Mouse (Mus musculus): ENCODE data around the gene Zdhhc24. TPM values are rescaled to one million over a fixed set of nuclear protein-coding genes. Genes with fewer than 3 reads are reported as not detected.
"Not testable (repeated sequence)": the region's sequence is repeated elsewhere in the genome, so short reads cannot be mapped to it uniquely, and the experiment has no call there.

The Zdhhc24 gene
- polyA plus RNA-seq, 1 experiment = 23.6 TPM

DNA sequence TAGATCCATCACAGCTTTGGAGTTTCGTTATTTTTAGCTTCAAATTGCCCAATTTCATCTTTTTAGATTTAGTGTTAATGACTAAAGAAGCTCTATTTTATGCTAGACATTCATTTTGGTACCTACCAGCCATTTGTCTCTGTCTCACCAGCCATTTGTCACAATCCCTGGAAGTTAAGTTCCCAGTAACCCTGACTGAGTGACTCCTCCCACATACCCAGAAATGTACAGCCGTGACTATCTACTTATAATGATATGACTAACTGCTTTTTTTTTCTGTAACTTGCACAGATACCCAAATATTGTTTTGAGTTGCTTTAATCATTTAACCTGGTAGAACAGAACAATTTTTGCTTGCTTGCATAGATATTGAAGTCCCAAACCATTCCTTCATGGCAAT lies 32.6 kb upstream of the Zdhhc24 start:
- DNase-seq = no peak

DNA sequence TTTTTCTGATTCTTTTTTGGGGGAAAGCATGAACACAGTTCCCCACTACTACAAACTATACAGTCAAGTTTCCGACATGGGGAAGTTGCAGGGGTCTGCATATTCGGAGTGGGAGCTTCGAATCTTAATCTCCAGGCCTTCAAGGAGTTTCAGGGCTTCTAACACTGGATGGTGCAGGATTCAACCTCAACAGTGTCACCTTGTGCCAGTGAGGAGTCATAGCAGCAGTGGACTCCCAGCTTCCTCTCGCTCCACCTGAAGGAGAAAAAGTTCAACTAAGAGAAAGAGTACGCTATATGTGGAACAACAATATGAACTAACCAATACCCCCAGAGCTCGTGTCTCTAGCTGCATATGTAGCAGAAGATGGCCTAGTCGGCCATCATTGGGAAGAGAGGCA lies 31.0 kb upstream of the Zdhhc24 start:
- Histone ChIP-seq H3K4me3 (replicated peaks; ENCODE audit: extremely low read depth, low read depth, low read length) (no peak overlapping the region), H3K4me1 (ENCODE audit: control insufficient read depth, insufficient read depth, low read length) (no peaks in the 10 kb centered on the region)
- DNase-seq = no peak
- peak; percentile 77 for TF ChIP-seq CTCF (IDR thresholded peaks at IDR 0.05; ENCODE audit: insufficient read depth, low read length)
- no peak for TF ChIP-seq POLR2A (IDR thresholded peaks at IDR 0.05; ENCODE audit: borderline replicate concordance, extremely low read depth, low read depth, low read length)
- 20% methylated on average over 7 of the region's 7 CpGs for WGBS

More for the DNA sequence above, 32.6 kb upstream of the Zdhhc24 start:
- H3K4me1 ChIP-seq (ENCODE audit: control insufficient read depth, insufficient read depth, low read length) = no peaks in the 10 kb centered on the region
- no peak overlapping the region for H3K4me3 ChIP-seq (replicated peaks; ENCODE audit: extremely low read depth, low read depth, low read length)
- 46% methylated on average over 2 of the region's 2 CpGs for WGBS
- TF ChIP-seq CTCF (IDR thresholded peaks at IDR 0.05; ENCODE audit: insufficient read depth, low read length) (no peak), POLR2A (IDR thresholded peaks at IDR 0.05; ENCODE audit: borderline replicate concordance, extremely low read depth, low read depth, low read length) (no peak)

GRCm38 (mm10) chr19:4849800-4850199 lies 28.7 kb upstream of the Zdhhc24 start:
- Histone ChIP-seq H3K4me1 (ENCODE audit: control insufficient read depth, insufficient read depth, low read length) (no peaks in the 10 kb centered on the region), H3K4me3 (replicated peaks; ENCODE audit: extremely low read depth, low read depth, low read length) (no peak overlapping the region)
- WGBS = 58% methylated on average over 4 of the region's 4 CpGs
- no peak for DNase-seq
- TF ChIP-seq CTCF (IDR thresholded peaks at IDR 0.05; ENCODE audit: insufficient read depth, low read length) (no peak), POLR2A (IDR thresholded peaks at IDR 0.05; ENCODE audit: borderline replicate concordance, extremely low read depth, low read depth, low read length) (no peak)

GRCm38 (mm10) chr19:4850281-4850680 lies 28.2 kb upstream of the Zdhhc24 start:
- no peak overlapping the region for H3K4me3 ChIP-seq (replicated peaks; ENCODE audit: extremely low read depth, low read depth, low read length)
- DNase-seq = no peak
- 42% methylated on average over 5 of the region's 5 CpGs for WGBS
- TF ChIP-seq CTCF (IDR thresholded peaks at IDR 0.05; ENCODE audit: insufficient read depth, low read length) (no peak), POLR2A (IDR thresholded peaks at IDR 0.05; ENCODE audit: borderline replicate concordance, extremely low read depth, low read depth, low read length) (no peak)
- H3K4me1 ChIP-seq (ENCODE audit: control insufficient read depth, insufficient read depth, low read length) = no peaks in the 10 kb centered on the region

DNA sequence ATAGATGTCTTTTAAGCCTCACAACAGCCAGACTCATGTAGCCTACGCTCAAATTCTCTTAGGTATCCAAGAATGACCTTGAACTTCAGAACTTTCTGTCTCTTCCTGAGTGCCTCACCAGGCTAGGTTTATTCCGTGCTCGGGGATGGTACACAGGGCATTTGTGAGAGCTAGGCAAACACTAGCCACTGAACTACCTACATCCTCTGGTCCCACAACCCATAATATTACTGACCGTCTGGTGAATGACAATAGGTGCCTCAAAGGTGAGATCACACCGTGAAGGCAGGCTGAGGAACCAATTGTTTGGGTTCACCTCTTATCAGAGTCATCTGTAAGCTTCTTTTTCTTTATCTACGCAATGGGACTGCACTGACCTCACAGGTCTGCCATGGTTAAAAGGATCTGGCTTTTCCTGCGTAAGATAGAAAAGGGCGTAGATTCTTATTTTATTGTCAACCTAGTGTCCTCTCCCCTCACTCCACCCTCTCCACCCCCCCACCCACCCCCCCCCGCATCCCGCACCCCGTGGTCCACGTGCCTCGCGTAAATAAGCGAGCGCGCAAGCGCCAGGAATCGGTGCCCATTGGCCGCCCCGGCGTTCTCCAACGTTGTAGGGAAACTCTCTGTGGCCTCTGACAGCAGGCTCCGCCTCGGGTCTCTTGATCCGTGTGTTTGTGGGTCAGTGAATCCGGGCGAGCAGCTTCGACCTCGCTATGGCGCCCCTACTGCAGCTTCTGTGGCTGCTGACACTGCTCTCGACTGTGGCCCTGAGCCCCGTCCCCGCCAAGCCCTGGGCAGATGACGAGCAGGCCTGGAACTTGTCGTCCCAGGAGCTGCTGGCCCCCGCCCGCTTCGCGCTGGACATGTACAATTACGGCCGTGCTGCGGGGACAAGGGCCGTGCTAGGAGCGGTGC lies 23.7 kb upstream of the Zdhhc24 start, which contains the start of gene Ctsf:
TSS of gene Ctsf (plus strand) at position 579 of the 918 bp plus-strand sequence.
- H3K4me3 ChIP-seq (replicated peaks; ENCODE audit: extremely low read depth, low read depth, low read length) = peak within 1 kb of the TSS; percentile 79
- TF ChIP-seq POLR2A (IDR thresholded peaks at IDR 0.05; ENCODE audit: borderline replicate concordance, extremely low read depth, low read depth, low read length) (peak; percentile 68; the same call in 1 of the 2 replicates), CTCF (IDR thresholded peaks at IDR 0.05; ENCODE audit: insufficient read depth, low read length) (no peak)
- 3% methylated on average over 45 of the region's 45 CpGs for WGBS
- DNase-seq = peak; percentile 72
- H3K4me1 ChIP-seq (ENCODE audit: control insufficient read depth, insufficient read depth, low read length) = no peaks in the 10 kb centered on the region

DNA sequence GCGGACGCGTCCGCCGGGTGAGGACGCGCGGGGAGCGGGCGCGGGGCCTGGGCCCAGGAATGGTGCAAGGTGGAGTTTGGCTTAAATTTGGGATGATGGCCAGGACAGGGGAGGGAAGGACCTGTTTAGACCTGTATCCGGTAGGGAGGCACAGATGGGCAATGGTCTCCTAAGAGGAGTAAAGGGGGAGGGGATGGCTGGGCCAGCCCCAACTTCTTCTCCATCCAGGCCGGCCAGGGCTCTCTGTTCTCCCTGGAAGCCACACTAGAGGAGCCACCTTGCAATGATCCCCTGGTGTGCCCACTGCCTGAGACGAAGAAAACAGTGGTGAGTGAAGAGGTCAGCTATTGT lies 23.0 kb upstream of the Zdhhc24 start:
- WGBS = 5% methylated on average over 14 of the region's 14 CpGs

DNA sequence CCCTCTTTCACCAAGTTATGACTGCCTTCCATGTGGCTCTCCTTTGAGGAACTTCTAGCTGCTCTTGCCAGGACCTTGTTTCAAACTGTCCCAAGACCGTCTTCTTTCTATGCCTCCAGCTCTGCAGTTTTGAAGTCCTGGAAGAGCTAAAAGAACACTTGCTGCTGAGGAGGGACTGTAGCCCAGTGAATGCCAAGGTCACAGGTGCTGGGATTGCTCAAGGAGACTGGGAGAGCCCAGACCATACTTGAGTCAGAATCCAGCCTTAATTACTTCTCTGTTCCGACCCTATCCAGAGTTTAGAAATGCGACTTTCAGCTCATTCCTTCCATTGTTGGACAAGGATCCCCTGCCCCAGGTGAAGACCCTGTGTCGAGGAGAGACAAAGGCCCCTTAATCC lies 22.5 kb upstream of the Zdhhc24 start:
- Histone ChIP-seq H3K4me1 (ENCODE audit: control insufficient read depth, insufficient read depth, low read length) (no peaks in the 10 kb centered on the region), H3K4me3 (replicated peaks; ENCODE audit: extremely low read depth, low read depth, low read length) (no peak overlapping the region)
- TF ChIP-seq POLR2A (IDR thresholded peaks at IDR 0.05; ENCODE audit: borderline replicate concordance, extremely low read depth, low read depth, low read length) = no peak
- no peak for TF ChIP-seq CTCF (IDR thresholded peaks at IDR 0.05; ENCODE audit: insufficient read depth, low read length)
- DNase-seq = no peak
- 80% methylated on average over 4 of the region's 4 CpGs for WGBS

More for the DNA sequence above, 23.0 kb upstream of the Zdhhc24 start:
- Histone ChIP-seq H3K4me3 (replicated peaks; ENCODE audit: extremely low read depth, low read depth, low read length) (peak overlapping the region; percentile 79), H3K4me1 (ENCODE audit: control insufficient read depth, insufficient read depth, low read length) (no peaks in the 10 kb centered on the region)
- TF ChIP-seq CTCF (IDR thresholded peaks at IDR 0.05; ENCODE audit: insufficient read depth, low read length) = no peak
- TF ChIP-seq POLR2A (IDR thresholded peaks at IDR 0.05; ENCODE audit: borderline replicate concordance, extremely low read depth, low read depth, low read length) = no peak
- no peak for DNase-seq

DNA sequence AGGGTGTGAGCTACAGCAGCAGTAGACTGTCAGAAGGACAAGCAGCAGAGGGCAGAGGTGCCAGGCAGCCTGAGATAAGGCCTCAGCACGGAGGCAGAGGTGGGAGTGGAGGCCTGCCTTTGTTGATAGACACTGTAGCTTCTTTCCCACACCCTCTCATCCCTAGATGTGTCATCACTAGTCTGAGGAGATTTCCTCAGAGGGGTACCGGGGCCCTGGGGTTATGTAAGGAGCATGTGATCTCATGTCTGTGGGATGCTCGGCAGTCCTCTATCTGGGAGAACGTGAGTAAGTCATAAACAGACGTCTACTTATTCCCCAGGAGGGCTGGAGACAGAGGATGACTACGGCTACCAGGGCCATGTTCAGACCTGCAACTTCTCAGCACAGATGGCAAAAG lies 19.4 kb upstream of the Zdhhc24 start:
- no peak for DNase-seq
- Histone ChIP-seq H3K4me3 (replicated peaks; ENCODE audit: extremely low read depth, low read depth, low read length) (no peak overlapping the region), H3K4me1 (ENCODE audit: control insufficient read depth, insufficient read depth, low read length) (no peaks in the 10 kb centered on the region)
- TF ChIP-seq POLR2A (IDR thresholded peaks at IDR 0.05; ENCODE audit: borderline replicate concordance, extremely low read depth, low read depth, low read length) = no peak
- no peak for TF ChIP-seq CTCF (IDR thresholded peaks at IDR 0.05; ENCODE audit: insufficient read depth, low read length)
- 57% methylated on average over 6 of the region's 6 CpGs for WGBS

- Histone ChIP-seq H3K4me1 (ENCODE audit: control insufficient read depth, insufficient read depth, low read length) (peaks cover 2% of the 10 kb centered on the region; the same call in 1 of the 2 replicates), H3K4me3 (replicated peaks; ENCODE audit: extremely low read depth, low read depth, low read length) (no peak overlapping the region)
- no peak for TF ChIP-seq POLR2A (IDR thresholded peaks at IDR 0.05; ENCODE audit: borderline replicate concordance, extremely low read depth, low read depth, low read length)
- no peak for DNase-seq
- 66% methylated on average over 6 of the region's 6 CpGs for WGBS
These were observed 15.4 kb upstream of the Zdhhc24 start for GRCm38 (mm10) chr19:4863048-4863447.

- Histone ChIP-seq H3K4me1 (ENCODE audit: control insufficient read depth, insufficient read depth, low read length) (peaks cover 2% of the 10 kb centered on the region; the same call in 1 of the 2 replicates), H3K4me3 (replicated peaks; ENCODE audit: extremely low read depth, low read depth, low read length) (no peak overlapping the region)
- DNase-seq = no peak
- TF ChIP-seq POLR2A (IDR thresholded peaks at IDR 0.05; ENCODE audit: borderline replicate concordance, extremely low read depth, low read depth, low read length) (no peak), CTCF (IDR thresholded peaks at IDR 0.05; ENCODE audit: insufficient read depth, low read length) (no peak)
- 2% methylated on average over 17 of the region's 17 CpGs for WGBS
These were observed 13.3 kb upstream of the Zdhhc24 start for GRCm38 (mm10) chr19:4865147-4865546.

- 86% methylated on average over 1 of the region's 1 CpGs for WGBS
- not testable (repeated sequence) for H3K4me1 ChIP-seq (ENCODE audit: control insufficient read depth, insufficient read depth, low read length); H3K4me3 ChIP-seq (replicated peaks; ENCODE audit: extremely low read depth, low read depth, low read length); DNase-seq
These were observed 3.9 kb upstream of the Zdhhc24 start for GRCm38 (mm10) chr19:4874613-4875012.
